Mouse (Mus musculus): ENCODE measurements around the gene Zfp710. TPM values are rescaled to one million over a fixed set of nuclear protein-coding genes. Genes with fewer than 3 reads are reported as not detected.
"Not testable (repeated sequence)": the region's sequence is repeated elsewhere in the genome, so short reads cannot be mapped to it uniquely, and the experiment has no call there.

Zfp710 gene
- 45.3 and 57.7 TPM in 2 replicates for polyA plus RNA-seq (2012; rRNA removed)

- Histone ChIP-seq H3K27ac (ENCODE audit: insufficient read depth, low read length) (peak within 1 kb of the TSS; percentile 100), H3K27me3 (ENCODE audit: control insufficient read depth, insufficient read depth, low read length) (no peaks in the 10 kb centered on the region), H3K36me3 (ENCODE audit: control insufficient read depth, insufficient read depth, low read length) (no peaks in the 10 kb centered on the region), H3K4me1 (ENCODE audit: control insufficient read depth, insufficient read depth, insufficient read length) (peaks cover 15% of the 10 kb centered on the region), H3K4me3 (ENCODE audit: extremely low read depth, insufficient read depth, insufficient read length) (peak within 1 kb of the TSS; percentile 83)
- peak in 1 of 2 experiments; percentile 69 for DNase-seq (ENCODE audit: low read depth in 1 of 2, low spot score in 2 of 2)
- 5% methylated on average over 42 of the region's 42 CpGs for WGBS
- TF ChIP-seq POLR2A (IDR thresholded peaks at IDR 0.05; ENCODE audit: low read depth, low read length) (no peak; the same call in 1 of the 2 replicates), CTCF (IDR thresholded peaks at IDR 0.05; ENCODE audit: extremely low read depth, insufficient read depth, insufficient read length, insufficient replicate concordance) (no peak)
These were observed at the start of gene Zfp710 for GRCm38 (mm10) chr7:80024521-80025390. Gene Zfp710 (plus strand): TSS chr7:80024814.

- no peaks in the 10 kb centered on the region for H3K36me3 ChIP-seq (ENCODE audit: control insufficient read depth, insufficient read depth, low read length)
- no peak for TF ChIP-seq CTCF (IDR thresholded peaks at IDR 0.05; ENCODE audit: extremely low read depth, insufficient read depth, insufficient read length, insufficient replicate concordance)
- no peak overlapping the region for H3K27ac ChIP-seq (ENCODE audit: insufficient read depth, low read length)
- H3K27me3 ChIP-seq (ENCODE audit: control insufficient read depth, insufficient read depth, low read length), result no peaks in the 10 kb centered on the region
- H3K4me1 ChIP-seq (ENCODE audit: control insufficient read depth, insufficient read depth, insufficient read length), result no peaks in the 10 kb centered on the region
- no peak overlapping the region for H3K4me3 ChIP-seq (ENCODE audit: extremely low read depth, insufficient read depth, insufficient read length)
- 81% methylated on average over 2 of the region's 2 CpGs for WGBS
- no peak for DNase-seq (ENCODE audit: low read depth in 1 of 2, low spot score in 2 of 2)
These were observed 49.3 kb upstream of the Zfp710 start for GRCm38 (mm10) chr7:79975316-79975715.

- H3K4me1 ChIP-seq (ENCODE audit: control insufficient read depth, insufficient read depth, insufficient read length), result no peaks in the 10 kb centered on the region
- 91% methylated on average over 7 of the region's 7 CpGs for WGBS
- no peaks in the 10 kb centered on the region for H3K36me3 ChIP-seq (ENCODE audit: control insufficient read depth, insufficient read depth, low read length)
- no peak overlapping the region for H3K27ac ChIP-seq (ENCODE audit: insufficient read depth, low read length)
- no peaks in the 10 kb centered on the region for H3K27me3 ChIP-seq (ENCODE audit: control insufficient read depth, insufficient read depth, low read length)
- no peak overlapping the region for H3K4me3 ChIP-seq (ENCODE audit: extremely low read depth, insufficient read depth, insufficient read length)
- no peak for DNase-seq (ENCODE audit: low read depth in 1 of 2, low spot score in 2 of 2)
- TF ChIP-seq POLR2A (IDR thresholded peaks at IDR 0.05; ENCODE audit: low read depth, low read length) (no peak), CTCF (IDR thresholded peaks at IDR 0.05; ENCODE audit: extremely low read depth, insufficient read depth, insufficient read length, insufficient replicate concordance) (no peak)
These were observed 37.9 kb upstream of the Zfp710 start for GRCm38 (mm10) chr7:79986717-79987116.

- TF ChIP-seq POLR2A (IDR thresholded peaks at IDR 0.05; ENCODE audit: low read depth, low read length) (no peak), CTCF (IDR thresholded peaks at IDR 0.05; ENCODE audit: extremely low read depth, insufficient read depth, insufficient read length, insufficient replicate concordance) (no peak)
- no peak for DNase-seq (ENCODE audit: low read depth in 1 of 2, low spot score in 2 of 2)
- Histone ChIP-seq H3K36me3 (ENCODE audit: control insufficient read depth, insufficient read depth, low read length) (no peaks in the 10 kb centered on the region), H3K27ac (ENCODE audit: insufficient read depth, low read length) (no peak overlapping the region), H3K27me3 (ENCODE audit: control insufficient read depth, insufficient read depth, low read length) (no peaks in the 10 kb centered on the region), H3K4me3 (ENCODE audit: extremely low read depth, insufficient read depth, insufficient read length) (no peak overlapping the region), H3K4me1 (ENCODE audit: control insufficient read depth, insufficient read depth, insufficient read length) (no peaks in the 10 kb centered on the region)
- 56% methylated on average over 3 of the region's 3 CpGs for WGBS
These were observed 36.9 kb upstream of the Zfp710 start for GRCm38 (mm10) chr7:79987745-79988144.

- DNase-seq (ENCODE audit: low read depth in 1 of 2, low spot score in 2 of 2); H3K4me3 ChIP-seq (ENCODE audit: extremely low read depth, insufficient read depth, insufficient read length); H3K36me3 ChIP-seq (ENCODE audit: control insufficient read depth, insufficient read depth, low read length); H3K27ac ChIP-seq (ENCODE audit: insufficient read depth, low read length); H3K4me1 ChIP-seq (ENCODE audit: control insufficient read depth, insufficient read depth, insufficient read length); H3K27me3 ChIP-seq (ENCODE audit: control insufficient read depth, insufficient read depth, low read length): not testable (repeated sequence)
- 93% methylated on average over 1 of the region's 1 CpGs for WGBS
These were observed 36.1 kb upstream of the Zfp710 start for GRCm38 (mm10) chr7:79988466-79988865.

- no peaks in the 10 kb centered on the region for H3K4me1 ChIP-seq (ENCODE audit: control insufficient read depth, insufficient read depth, insufficient read length)
- 60% methylated on average over 8 of the region's 8 CpGs for WGBS
- H3K36me3 ChIP-seq (ENCODE audit: control insufficient read depth, insufficient read depth, low read length), result no peaks in the 10 kb centered on the region
- peak in 1 of 2 experiments; percentile 11 for DNase-seq (ENCODE audit: low read depth in 1 of 2, low spot score in 2 of 2)
- H3K4me3 ChIP-seq (ENCODE audit: extremely low read depth, insufficient read depth, insufficient read length), result no peak overlapping the region
- no peak overlapping the region for H3K27ac ChIP-seq (ENCODE audit: insufficient read depth, low read length)
- H3K27me3 ChIP-seq (ENCODE audit: control insufficient read depth, insufficient read depth, low read length), result no peaks in the 10 kb centered on the region
- TF ChIP-seq CTCF (IDR thresholded peaks at IDR 0.05; ENCODE audit: extremely low read depth, insufficient read depth, insufficient read length, insufficient replicate concordance), result peak; percentile 38; the same call in 1 of the 2 replicates
- TF ChIP-seq POLR2A (IDR thresholded peaks at IDR 0.05; ENCODE audit: low read depth, low read length), result no peak
These were observed 30.1 kb upstream of the Zfp710 start for GRCm38 (mm10) chr7:79994476-79994875.

GRCm38 (mm10) chr7:79997761-79998160, 26.9 kb upstream of the Zfp710 start:
- Histone ChIP-seq H3K4me1 (ENCODE audit: control insufficient read depth, insufficient read depth, insufficient read length) (no peaks in the 10 kb centered on the region), H3K36me3 (ENCODE audit: control insufficient read depth, insufficient read depth, low read length) (no peaks in the 10 kb centered on the region), H3K27ac (ENCODE audit: insufficient read depth, low read length) (no peak overlapping the region), H3K4me3 (ENCODE audit: extremely low read depth, insufficient read depth, insufficient read length) (no peak overlapping the region), H3K27me3 (ENCODE audit: control insufficient read depth, insufficient read depth, low read length) (no peaks in the 10 kb centered on the region)
- TF ChIP-seq CTCF (IDR thresholded peaks at IDR 0.05; ENCODE audit: extremely low read depth, insufficient read depth, insufficient read length, insufficient replicate concordance) (no peak), POLR2A (IDR thresholded peaks at IDR 0.05; ENCODE audit: low read depth, low read length) (no peak)
- WGBS, result 90% methylated on average over 1 of the region's 1 CpGs
- no peak for DNase-seq (ENCODE audit: low read depth in 1 of 2, low spot score in 2 of 2)
